Mouse (Mus musculus) E14TG2a.4 (cell line): ENCODE results near the gene Yjefn3.
A peak's percentile ranks its signal among the peaks of the same experiment; 100 is the strongest.

ENCODE experiments used
- H3K27me3 ChIP-seq: 2 replicates; pipeline ENCODE4 v1.6.1; 2014; ENCODE audit warnings: low read length, control low read depth; ENCODE audit not compliant: insufficient read depth
- H3K36me3 ChIP-seq: 2 replicates; pipeline ENCODE4 v1.6.1; 2014; ENCODE audit warnings: low read length, control low read depth; ENCODE audit not compliant: insufficient read depth
- H3K4me1 ChIP-seq: replicated peaks from 2 replicates; pipeline ENCODE4 v1.6.1; 2014; ENCODE audit warnings: low read depth, low read length, control low read depth
- H3K4me3 ChIP-seq: replicated peaks from 2 replicates; pipeline ENCODE4 v1.5.1; 2014; ENCODE audit warnings: mild to moderate bottlenecking, low read length
- H3K9me3 ChIP-seq: 2 replicates; pipeline ENCODE4 v1.6.1; 2014; ENCODE audit warnings: low read length, control low read depth
- CTCF ChIP-seq: conservative IDR thresholded peaks from 2 replicates; pipeline ENCODE4 v1.5.1; 2014; ENCODE audit warnings: low read length
- NANOG ChIP-seq: IDR thresholded peaks from 2 replicates; pipeline ENCODE4 v1.6.1; 2014; ENCODE audit warnings: borderline replicate concordance, low read length, mixed read lengths
- POU5F1 ChIP-seq: IDR thresholded peaks from 2 replicates; pipeline ENCODE4 v1.6.1; 2014; ENCODE audit warnings: low read length, borderline replicate concordance

The Yjefn3 gene

DNA sequence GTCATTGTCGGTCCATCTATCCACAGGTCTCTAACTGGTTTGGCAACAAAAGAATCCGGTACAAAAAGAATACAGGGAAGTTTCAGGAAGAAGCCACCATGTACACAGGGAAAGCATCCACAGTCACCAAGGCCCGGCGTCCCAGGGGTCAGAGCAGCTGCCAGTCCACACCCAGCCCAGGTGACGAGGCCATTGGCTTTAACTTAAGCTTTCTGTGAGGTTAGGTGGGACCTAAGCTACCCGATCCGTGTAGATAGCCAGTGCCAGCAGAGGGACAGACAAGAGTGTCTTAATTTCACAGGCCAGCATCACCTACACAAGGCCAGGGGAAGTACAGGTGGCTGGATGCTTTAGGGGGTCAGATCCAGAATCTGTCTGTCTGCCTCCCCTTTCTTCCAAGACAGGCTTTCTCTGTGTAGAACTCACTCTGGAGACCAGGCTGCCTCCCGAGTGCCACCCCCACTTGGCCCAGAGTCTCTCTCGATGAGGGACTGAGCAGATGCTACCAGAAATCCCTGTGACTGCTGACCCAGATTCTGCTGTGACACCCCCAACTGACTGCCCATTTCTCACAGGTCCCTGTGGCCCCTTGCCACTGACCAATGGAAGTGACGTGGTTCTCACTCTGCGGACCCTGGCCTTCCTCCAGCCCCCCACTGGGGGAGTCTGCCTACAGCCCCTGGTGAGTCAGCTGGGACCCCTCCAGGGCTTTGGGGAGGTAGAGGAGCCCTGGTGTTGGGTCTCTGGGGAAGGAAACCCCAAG is 32.3 kb downstream of the Yjefn3 start:
- no peak for TF ChIP-seq CTCF
- Histone ChIP-seq H3K4me1 (no peaks in the 10 kb centered on the region), H3K36me3 (no peaks in the 10 kb centered on the region), H3K9me3 (no peaks in the 10 kb centered on the region), H3K4me3 (no peak overlapping the region), H3K27me3 (peaks cover 3% of the 10 kb centered on the region; the same call in 1 of the 2 replicates)

DNA sequence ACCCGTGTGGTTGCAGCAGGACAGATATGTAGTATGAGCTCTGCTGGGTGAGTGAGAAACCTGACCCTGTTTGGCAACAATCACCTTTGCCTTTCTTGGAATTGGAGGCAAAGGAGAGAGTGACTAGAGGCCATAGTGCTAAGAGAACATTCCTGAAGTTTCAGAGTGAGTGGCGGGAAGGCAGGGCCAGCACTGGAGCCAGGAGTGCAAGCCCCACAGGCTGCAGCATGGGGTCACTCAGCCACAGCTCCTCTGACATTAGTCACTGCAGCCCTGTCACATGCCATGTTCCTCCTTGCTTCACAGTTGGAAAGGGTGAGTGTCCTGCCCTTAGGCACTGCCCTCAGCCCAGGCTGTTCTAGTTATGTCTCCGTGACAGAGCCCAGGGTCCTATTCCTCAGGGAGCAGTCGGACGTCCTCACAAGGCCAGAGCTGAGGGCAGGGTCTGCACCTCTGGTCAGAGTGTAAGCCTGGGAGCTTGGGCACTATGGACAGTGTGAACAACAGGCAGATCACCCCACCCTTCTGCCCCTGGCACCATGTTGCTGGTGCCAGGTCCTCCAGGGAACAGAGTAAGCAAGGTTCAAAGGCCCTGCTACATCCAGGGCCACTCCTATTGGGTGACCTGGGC is 34.7 kb downstream of the Yjefn3 start:
- Histone ChIP-seq H3K36me3 (no peaks in the 10 kb centered on the region; the same call in 1 of the 2 replicates), H3K4me3 (no peak overlapping the region), H3K27me3 (peaks cover 3% of the 10 kb centered on the region; the same call in 1 of the 2 replicates), H3K4me1 (no peaks in the 10 kb centered on the region), H3K9me3 (no peaks in the 10 kb centered on the region)
- TF ChIP-seq POU5F1 = no peak
- TF ChIP-seq CTCF = no peak
- TF ChIP-seq NANOG = no peak

DNA sequence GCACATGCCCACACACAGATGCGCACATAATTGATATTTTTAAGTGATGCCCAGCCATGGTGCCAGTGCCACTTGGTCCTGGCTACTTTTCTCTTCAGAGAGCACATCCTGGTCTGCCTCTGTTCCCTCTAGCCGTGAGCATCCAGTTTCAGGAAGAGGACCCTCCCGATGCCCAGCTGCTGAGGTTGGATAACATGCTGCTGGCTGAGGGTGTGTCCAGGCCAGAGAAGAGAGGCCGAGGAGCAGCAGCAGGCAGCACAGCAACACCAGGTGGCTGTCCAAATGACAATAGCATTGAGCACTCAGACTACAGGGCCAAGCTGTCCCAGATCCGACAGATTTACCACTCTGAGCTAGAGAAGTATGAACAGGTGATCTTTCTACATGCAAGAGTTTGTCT is 38.3 kb downstream of the Yjefn3 start:
- Histone ChIP-seq H3K36me3 (no peaks in the 10 kb centered on the region; the same call in 1 of the 2 replicates), H3K27me3 (peaks cover 3% of the 10 kb centered on the region; the same call in 1 of the 2 replicates), H3K4me1 (peaks cover 7% of the 10 kb centered on the region), H3K9me3 (no peaks in the 10 kb centered on the region), H3K4me3 (no peak overlapping the region)
- no peak for TF ChIP-seq CTCF
- TF ChIP-seq POU5F1 = no peak

DNA sequence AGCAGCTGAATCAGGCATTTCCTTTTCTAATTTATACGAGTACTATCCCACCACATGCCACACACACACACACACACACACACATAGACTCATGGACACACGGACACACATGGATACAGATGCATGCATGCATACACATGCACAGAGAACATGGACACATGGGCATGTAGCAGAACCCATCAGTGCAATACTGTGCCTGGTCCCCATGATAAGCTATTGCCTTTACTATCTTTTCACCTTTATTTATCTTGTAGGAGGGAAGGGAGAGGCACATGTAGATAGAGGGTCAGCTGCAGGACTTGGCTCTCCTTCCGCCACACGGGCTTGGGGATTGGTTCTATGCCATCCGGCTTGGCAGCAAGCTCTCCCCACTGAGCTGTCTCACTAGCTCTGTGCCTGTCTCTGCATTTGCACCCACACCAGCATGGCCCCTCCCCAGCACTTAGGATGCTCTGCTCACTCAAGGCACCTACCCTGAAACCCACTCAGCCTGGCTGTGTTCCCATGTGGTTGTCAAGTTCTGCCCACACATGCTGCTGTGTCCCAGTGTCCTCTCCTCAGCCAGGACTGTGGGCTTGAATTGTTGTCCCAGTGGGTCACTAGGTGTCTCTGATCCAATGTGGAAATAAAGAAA is 39.0 kb downstream of the Yjefn3 start:
- Histone ChIP-seq H3K36me3 (no peaks in the 10 kb centered on the region; the same call in 1 of the 2 replicates), H3K27me3 (peaks cover 3% of the 10 kb centered on the region; the same call in 1 of the 2 replicates), H3K9me3 (no peaks in the 10 kb centered on the region), H3K4me3 (no peak overlapping the region), H3K4me1 (peaks cover 7% of the 10 kb centered on the region)
- TF ChIP-seq CTCF (no peak), NANOG (no peak), POU5F1 (no peak)

DNA sequence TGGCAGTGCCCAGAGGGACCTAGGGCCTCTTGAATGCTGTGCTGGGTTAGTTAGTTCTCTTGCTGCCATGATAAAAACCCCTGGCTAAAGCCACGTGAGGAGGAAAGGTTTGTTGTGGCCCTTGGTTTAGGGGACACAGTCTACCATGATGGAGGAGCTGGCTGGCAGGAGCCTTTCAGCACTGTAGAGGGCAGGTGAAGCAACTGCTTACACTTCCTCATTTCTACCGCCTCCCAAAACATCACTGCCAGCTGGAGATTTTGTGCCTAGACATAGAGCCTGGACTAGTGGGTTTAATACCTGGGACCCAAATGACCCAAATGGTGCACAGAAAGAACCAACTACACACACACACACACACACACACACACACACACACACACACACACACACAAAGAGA is 41.3 kb downstream of the Yjefn3 start:
- H3K4me3 ChIP-seq = no peak overlapping the region
- TF ChIP-seq POU5F1 (no peak), NANOG (no peak), CTCF (no peak)
- H3K4me1 ChIP-seq = peaks cover 7% of the 10 kb centered on the region
- H3K27me3 ChIP-seq = no peaks in the 10 kb centered on the region
- no peaks in the 10 kb centered on the region; the same call in 1 of the 2 replicates for H3K36me3 ChIP-seq
- no peaks in the 10 kb centered on the region for H3K9me3 ChIP-seq

DNA sequence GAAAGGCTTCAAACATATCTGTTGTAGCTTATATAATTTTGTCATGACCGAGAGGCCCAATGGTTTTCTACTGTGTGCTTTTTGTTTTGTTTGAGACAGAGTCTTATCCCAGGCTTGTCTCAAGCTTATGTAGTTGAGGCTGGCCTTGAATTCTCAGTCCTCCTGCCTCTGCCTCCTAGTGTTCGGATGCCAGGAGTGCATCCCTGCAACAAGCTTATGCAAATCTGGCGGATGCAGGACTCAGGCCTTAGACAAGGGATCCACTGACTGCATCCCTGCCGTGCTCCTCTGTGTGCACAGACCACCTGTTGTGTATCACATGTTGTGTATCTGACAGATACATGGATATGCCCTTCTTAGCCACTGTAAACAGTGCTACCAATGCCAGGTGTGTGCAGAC is 41.7 kb downstream of the Yjefn3 start:
- H3K9me3 ChIP-seq = no peaks in the 10 kb centered on the region
- no peak overlapping the region for H3K4me3 ChIP-seq
- H3K27me3 ChIP-seq = no peaks in the 10 kb centered on the region
- H3K36me3 ChIP-seq = no peaks in the 10 kb centered on the region; the same call in 1 of the 2 replicates
- H3K4me1 ChIP-seq = peaks cover 7% of the 10 kb centered on the region
- TF ChIP-seq NANOG (no peak), POU5F1 (no peak), CTCF (peak; percentile 44)

DNA sequence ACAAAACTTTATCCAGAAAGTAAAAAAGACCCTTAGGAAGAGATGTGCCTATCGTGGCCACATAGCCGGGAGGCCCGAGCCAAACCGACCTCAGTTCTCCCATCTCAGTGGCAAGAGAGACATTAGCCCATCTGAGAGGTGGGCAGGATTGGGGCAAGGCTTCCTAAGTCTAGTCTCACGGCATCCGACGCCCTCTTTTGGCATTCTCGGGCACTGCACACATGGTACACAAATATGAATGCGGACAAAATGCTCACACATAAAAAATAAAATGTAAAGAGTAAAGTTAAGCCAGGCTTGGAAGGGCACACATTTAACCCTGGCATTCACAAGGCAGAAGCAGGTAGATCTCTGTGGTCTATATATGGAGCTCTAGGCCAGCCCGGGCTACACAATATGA is 48.6 kb downstream of the Yjefn3 start:
- Histone ChIP-seq H3K9me3 (no peaks in the 10 kb centered on the region), H3K36me3 (no peaks in the 10 kb centered on the region), H3K4me3 (no peak overlapping the region), H3K4me1 (peaks cover 44% of the 10 kb centered on the region), H3K27me3 (no peaks in the 10 kb centered on the region)
- TF ChIP-seq CTCF = peak; percentile 56
- TF ChIP-seq POU5F1 = no peak
- TF ChIP-seq NANOG = no peak

DNA sequence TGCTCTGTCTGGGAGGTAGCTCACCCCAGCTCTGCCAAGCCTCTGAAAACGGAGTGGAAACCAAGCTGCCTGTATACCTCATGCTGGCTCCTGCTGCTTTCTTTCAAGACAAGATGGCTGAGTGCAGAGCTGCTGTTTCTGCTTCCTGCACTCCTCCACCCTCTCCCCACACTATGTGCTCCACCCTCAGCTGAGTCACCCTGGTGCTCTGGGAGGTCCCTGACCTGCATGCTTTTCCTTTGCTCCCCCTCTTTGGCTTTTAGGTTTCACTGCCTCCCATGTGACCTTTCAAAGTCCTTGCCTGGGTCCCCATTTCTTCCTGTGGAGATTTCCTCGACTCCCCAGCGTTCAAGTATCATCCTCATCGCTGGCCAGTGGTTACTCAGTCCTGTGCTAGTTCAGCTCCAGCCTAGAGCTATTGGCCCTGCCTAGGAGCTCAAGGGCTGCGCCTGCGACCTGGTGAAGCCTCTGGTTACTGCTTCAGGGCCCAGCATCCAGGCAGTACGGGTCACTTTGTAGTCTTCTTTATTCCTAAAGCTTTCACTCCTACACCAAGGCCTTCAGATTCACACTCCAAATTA is 51.5 kb downstream of the Yjefn3 start:
- no peaks in the 10 kb centered on the region for H3K36me3 ChIP-seq
- H3K4me3 ChIP-seq = peak overlapping the region; percentile 41
- no peaks in the 10 kb centered on the region for H3K27me3 ChIP-seq
- peaks cover 73% of the 10 kb centered on the region for H3K4me1 ChIP-seq
- TF ChIP-seq POU5F1 (no peak), NANOG (no peak), CTCF (no peak)
- H3K9me3 ChIP-seq = no peaks in the 10 kb centered on the region
